Mouse (Mus musculus) ovary, postnatal 36 days (tissue): Measurements from ENCODE around the gene Notum.

ENCODE experiments used
- DNase-seq: peaks from one replicate; pipeline ENCODE4 v3.0.0; 2022; ENCODE audit warnings: low spot score, mixed read lengths

Notum gene

GRCm38 (mm10) chr11:120633520-120634343 lies 27.2 kb downstream of the Notum start, which contains the start of gene Mafg:
Mafg (minus strand) TSS chr11:120633600.
- peak; percentile 94 for DNase-seq

- DNase-seq: peak; percentile 78
Observed at GRCm38 (mm10) chr11:120632559-120633519, 28.1 kb downstream of the Notum start.

GRCm38 (mm10) chr11:120631726-120632448 lies 29.1 kb downstream of the Notum start:
- no peak for DNase-seq

- DNase-seq: no peak
Observed at GRCm38 (mm10) chr11:120630881-120631725, 29.9 kb downstream of the Notum start.

GRCm38 (mm10) chr11:120630401-120630871 lies 30.5 kb downstream of the Notum start:
- no peak for DNase-seq

GRCm38 (mm10) chr11:120629911-120630310 lies 31.1 kb downstream of the Notum start:
- DNase-seq: no peak

GRCm38 (mm10) chr11:120629341-120629730 lies 31.6 kb downstream of the Notum start:
- DNase-seq: no peak

GRCm38 (mm10) chr11:120628601-120629340 lies 32.2 kb downstream of the Notum start:
- DNase-seq: no peak

- no peak for DNase-seq
Observed at GRCm38 (mm10) chr11:120627468-120628300, 33.3 kb downstream of the Notum start.

- DNase-seq: no peak
Observed at GRCm38 (mm10) chr11:120626785-120627467, 34.0 kb downstream of the Notum start.

GRCm38 (mm10) chr11:120625152-120625775 lies 35.7 kb downstream of the Notum start, which contains the start of gene Sirt7:
Sirt7 (minus strand) TSS chr11:120625240.
- DNase-seq: no peak

- DNase-seq: peak; percentile 86
Observed at GRCm38 (mm10) chr11:120624680-120625111, 36.3 kb downstream of the Notum start.

GRCm38 (mm10) chr11:120623961-120624679 lies 36.9 kb downstream of the Notum start:
- peak; percentile 67 for DNase-seq

GRCm38 (mm10) chr11:120622805-120623204 lies 38.2 kb downstream of the Notum start:
- no peak for DNase-seq

GRCm38 (mm10) chr11:120620195-120620594 lies 40.8 kb downstream of the Notum start:
- no peak for DNase-seq

GRCm38 (mm10) chr11:120618619-120619535 lies 42.1 kb downstream of the Notum start:
- DNase-seq: no peak
